Mouse (Mus musculus) urinary bladder, postnatal 4 days (tissue): ENCODE measurements around the gene Slc34a2.

Source experiments
- DNase-seq, 2 experiments: peaks; one replicate each; pipeline ENCODE4 v3.0.0; 2021 to 2022; ENCODE audit warnings: low spot score in 2 of 2

Slc34a2 gene

GRCm38 (mm10) chr5:53037781-53038180 is at the start of gene Slc34a2:
Gene Slc34a2 (plus strand): TSS chr5:53038081.
- DNase-seq, result no peak

DNA sequence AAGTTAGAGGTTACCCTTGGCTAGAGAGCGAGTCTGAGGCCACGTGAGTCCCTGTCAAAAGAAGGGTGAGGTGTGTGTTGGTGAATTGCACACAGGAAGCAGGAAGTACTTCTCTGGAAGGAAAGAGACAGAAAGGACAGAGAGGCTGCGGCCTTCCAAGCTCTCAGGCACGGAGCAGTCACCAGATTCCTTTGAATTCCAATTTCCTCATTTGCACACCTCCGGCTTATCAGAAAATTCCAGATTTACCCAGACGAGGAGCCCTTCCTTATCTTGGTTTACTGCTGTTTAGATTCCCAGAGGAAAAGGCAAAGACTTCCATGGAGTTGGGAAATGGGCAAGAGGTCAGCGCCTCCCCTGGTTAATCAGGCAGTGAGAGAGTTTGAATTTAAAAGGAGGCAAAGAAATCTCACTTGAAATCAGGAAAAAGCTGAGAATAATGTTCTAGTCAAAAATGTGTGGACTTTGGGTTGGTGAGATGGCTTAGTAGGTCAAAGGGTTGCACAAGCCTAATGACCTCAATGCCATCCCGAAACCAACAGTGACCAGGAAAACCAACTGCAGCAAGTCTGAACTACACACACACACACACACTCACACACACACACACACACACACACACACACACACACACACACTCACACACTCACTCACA is 47.1 kb upstream of the Slc34a2 start:
- no peak for DNase-seq

DNA sequence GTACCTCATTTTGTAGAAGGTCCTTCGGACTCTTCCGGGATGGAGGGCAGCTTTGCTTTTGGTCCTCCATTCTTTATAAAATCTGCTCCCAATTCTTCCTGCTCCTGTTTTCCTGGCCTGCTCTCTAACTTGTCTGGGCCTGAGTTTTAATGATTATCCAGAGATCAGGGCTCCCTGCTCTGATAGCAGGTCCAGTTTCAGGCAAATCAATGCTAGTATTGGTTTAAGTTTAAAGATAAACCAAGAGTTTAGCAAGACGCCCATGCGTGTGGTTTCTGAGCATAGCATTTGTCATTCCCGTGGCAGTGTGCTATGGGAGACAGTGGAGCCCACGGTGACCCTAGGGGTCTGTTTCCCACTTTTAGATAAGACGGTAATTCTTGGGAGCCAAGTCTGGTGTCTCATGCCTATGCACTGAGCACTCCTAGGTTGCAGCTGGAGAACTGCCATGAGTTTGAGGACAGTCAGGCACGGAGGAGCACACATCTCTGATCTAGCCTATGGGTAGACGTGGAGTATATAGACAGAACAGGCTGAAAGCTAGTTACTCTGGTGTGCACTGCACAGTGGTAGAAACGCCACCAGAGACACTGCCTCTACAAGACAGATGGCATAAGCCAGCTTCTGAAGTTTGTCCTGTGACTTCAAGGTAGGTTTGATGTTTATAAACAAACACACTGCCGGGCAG is 45.5 kb upstream of the Slc34a2 start:
- no peak for DNase-seq

- DNase-seq, result no peak
Observed at GRCm38 (mm10) chr5:52993490-52994282, 44.2 kb upstream of the Slc34a2 start.

DNA sequence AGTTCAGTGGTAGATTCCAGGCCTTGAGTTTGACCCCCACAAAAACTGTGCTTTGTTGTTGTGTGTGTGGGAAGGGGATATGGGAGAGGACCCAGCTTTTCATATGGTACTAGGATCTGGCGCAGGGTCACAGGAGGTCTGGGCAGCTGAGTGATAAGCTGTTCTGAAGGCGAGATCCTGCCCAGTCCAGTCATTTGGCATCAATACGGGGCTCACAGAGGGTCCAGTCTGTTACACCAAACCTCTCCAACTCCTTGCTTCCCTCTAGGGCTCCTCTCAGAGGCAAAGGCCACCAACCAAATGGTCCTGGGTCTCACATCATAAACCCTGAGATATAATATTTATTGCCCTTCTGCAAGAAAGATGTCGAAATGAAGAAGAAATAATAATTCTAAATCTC is 42.4 kb upstream of the Slc34a2 start:
- no peak for DNase-seq

DNA sequence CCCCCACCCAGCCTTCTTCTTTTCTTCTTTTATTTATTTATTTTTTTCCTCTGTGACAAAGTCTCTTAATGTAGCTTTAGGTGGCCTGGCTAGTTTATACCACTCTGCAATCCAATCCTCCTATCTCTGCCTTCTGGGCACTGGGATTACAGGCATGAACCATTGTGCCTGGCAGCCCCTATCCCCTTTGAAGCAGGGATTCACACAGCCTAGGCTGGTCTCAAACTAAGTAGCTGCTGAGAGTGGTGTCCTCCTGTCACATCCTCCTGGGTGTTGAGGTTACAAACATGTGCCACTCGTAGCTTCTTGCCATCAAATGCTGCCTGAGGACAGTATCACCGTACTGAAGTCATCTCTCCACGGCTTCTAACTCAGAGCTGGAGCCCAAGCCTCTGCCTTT is 41.7 kb upstream of the Slc34a2 start:
- DNase-seq, result no peak

GRCm38 (mm10) chr5:52996601-52997000 is 41.3 kb upstream of the Slc34a2 start:
- no peak for DNase-seq

DNA sequence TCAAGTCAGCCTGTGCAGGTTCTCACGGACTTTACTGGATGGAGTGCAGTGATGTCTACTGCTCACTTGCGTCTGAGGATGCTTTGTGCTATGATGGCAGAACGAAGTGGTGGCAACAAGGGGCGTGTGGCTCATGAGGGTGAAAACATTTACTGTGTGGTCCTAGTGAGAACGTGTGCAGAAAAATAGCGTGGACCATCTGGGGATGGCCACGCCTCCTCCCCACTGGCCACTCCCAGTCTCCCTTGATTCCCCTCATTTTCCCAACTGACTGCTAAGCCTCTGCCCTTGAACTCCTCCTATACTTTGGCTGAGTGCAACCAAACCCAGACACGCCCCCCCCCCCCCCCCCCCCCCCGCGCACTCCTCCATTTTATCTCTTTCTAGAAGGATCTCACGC is 40.8 kb upstream of the Slc34a2 start:
- DNase-seq, result no peak

GRCm38 (mm10) chr5:52998097-52998760 is 39.7 kb upstream of the Slc34a2 start:
- DNase-seq, result no peak

GRCm38 (mm10) chr5:53000169-53000872 is 37.6 kb upstream of the Slc34a2 start:
- no peak for DNase-seq

DNA sequence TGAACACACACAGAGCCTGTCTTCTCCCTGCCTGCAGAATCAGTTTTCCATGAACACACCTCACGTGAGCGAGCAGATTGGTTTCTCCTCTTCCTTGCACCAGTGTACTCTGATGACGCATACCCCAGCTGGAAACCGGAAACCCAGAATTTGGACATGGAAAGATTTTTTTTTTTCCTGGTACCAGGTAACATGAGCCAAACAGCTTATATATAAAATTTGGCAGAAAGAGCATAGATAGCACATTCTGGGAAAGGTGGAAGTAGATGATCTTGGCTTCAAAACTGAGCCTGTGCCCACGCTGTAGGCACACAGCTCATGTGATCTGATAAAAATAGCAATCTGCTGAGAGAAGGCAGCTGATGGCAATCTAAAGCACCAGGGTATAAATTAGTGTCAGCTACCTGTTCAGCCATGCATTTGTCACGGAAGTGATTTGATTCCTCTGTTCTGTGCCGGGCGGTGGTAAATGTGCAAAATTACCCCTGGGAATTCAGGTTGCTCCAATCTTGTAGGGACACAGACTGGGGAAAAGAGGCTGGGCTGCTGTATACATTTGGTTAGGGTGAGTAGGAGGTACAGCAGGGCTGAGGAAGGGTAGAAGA is 35.2 kb upstream of the Slc34a2 start:
- DNase-seq, result no peak

GRCm38 (mm10) chr5:53003495-53003894 is 34.4 kb upstream of the Slc34a2 start:
- no peak for DNase-seq

GRCm38 (mm10) chr5:53003981-53004380 is 33.9 kb upstream of the Slc34a2 start:
- no peak for DNase-seq

DNA sequence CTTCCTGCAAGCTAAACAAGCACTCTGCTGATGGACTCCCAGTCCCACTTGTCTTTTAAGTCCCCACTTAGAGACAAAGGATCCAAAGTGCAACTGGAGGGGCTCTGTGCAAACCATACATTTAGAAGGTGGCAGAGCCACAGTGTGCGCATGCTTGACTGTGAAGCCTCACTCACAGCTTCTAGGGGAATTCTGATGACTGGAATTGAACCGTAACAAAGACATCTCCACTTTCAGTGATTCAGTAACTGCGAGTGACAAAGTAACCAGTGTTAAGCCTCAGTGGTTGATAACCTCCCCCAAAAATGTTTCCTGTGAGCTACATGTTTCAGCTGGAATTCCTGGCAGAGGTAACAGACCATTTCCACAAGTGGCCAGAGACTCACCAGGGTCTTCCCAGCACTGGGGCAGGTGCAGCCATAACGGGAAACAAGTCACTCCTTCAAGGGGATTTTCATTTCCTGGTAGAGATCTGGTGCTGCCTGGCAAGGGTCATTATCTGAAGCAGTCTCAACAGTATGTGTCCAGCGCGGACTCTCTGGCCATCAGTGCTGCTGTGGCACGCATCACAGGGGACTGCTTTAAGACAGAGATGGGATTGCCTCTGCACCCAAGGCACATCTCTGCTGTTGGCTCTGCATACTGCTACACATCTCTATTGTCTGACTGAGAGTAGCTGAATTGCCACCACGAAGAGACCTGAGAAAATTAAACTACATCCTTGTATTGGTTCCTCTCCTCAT is 28.7 kb upstream of the Slc34a2 start:
- no peak for DNase-seq

- no peak for DNase-seq
Observed at GRCm38 (mm10) chr5:53009770-53010133, 28.1 kb upstream of the Slc34a2 start.

- no peak for DNase-seq
Observed at GRCm38 (mm10) chr5:53011327-53011726, 26.6 kb upstream of the Slc34a2 start.

GRCm38 (mm10) chr5:53016606-53017005 is 21.3 kb upstream of the Slc34a2 start:
- DNase-seq, result no peak

DNA sequence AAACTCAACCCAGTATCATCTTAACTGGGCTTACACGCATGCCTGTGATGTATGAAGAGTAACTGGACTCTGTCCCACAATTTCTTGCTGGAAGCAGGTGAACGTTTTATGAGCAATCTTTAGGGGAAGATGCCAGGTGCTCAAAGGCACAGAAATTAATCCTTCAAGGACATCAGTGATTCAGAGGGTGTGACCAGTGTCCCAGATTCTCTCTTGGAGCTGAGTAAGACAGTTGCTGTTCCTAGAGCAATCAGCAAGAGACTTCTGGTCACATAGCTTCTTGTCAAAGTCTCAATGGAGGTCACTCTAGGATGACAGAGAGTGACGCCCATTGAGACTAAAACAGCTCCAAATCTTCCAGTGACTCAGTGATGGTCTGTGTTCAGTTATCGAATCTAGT is 19.6 kb upstream of the Slc34a2 start:
- DNase-seq, result no peak

DNA sequence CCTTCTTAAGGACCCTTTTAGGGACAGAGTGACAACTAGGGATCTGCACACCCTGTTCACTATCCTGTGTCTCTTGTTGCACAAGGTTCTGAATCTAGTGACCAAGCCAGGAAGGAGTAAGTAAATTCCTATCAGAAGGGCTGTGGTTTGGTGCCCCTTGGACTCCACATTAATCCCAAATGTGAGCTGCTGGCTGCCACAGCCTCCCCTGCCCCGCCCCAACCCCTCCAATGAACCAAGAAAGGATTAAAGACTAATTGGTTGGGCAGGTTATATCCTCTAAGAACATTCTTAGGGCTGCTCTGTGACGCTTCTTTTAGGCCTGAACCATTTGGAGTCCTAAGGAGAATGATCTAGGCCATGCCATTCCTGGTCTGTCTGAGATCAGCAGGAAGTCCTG is 14.4 kb upstream of the Slc34a2 start:
- DNase-seq, result no peak

- no peak for DNase-seq
Observed at GRCm38 (mm10) chr5:53023901-53024300, 14.0 kb upstream of the Slc34a2 start.
